Mouse (Mus musculus): ENCODE data around the gene Fstl1. TPM values are rescaled to one million over a fixed set of nuclear protein-coding genes. Genes with fewer than 3 reads are reported as not detected.

Gene Fstl1
- polyA plus RNA-seq, 1 experiment from 2014 or later = 175 TPM

GRCm38 (mm10) chr16:37789394-37789920 lies 12.8 kb downstream of the Fstl1 start:
- Histone ChIP-seq H3K9ac (no peak overlapping the region), H3K4me2 (replicated peaks) (no peak overlapping the region), H3K4me3 (no peak overlapping the region), H3K9me3 (no peaks in the 10 kb centered on the region), H3K36me3 (no peaks in the 10 kb centered on the region), H3K4me1 (peaks cover 27% of the 10 kb centered on the region), H3K27ac (no peak overlapping the region), H3K27me3 (replicated peaks) (no peaks in the 10 kb centered on the region)
- ATAC-seq (ENCODE audit: low FRiP score, low read depth) = no peak
- 91% methylated on average over 6 of the region's 6 CpGs for WGBS

- Histone ChIP-seq H3K9ac (no peak overlapping the region), H3K9me3 (no peaks in the 10 kb centered on the region), H3K4me3 (no peak overlapping the region), H3K4me2 (replicated peaks) (no peak overlapping the region), H3K36me3 (no peaks in the 10 kb centered on the region), H3K27me3 (replicated peaks) (no peaks in the 10 kb centered on the region), H3K27ac (no peak overlapping the region), H3K4me1 (peaks cover 27% of the 10 kb centered on the region)
- WGBS = 86% methylated on average over 12 of the region's 12 CpGs
- no peak for ATAC-seq (ENCODE audit: low FRiP score, low read depth)
Observed at GRCm38 (mm10) chr16:37790008-37790780, 13.5 kb downstream of the Fstl1 start.

- H3K9ac ChIP-seq = no peak overlapping the region
- no peaks in the 10 kb centered on the region for H3K27me3 ChIP-seq (replicated peaks)
- no peak for ATAC-seq (ENCODE audit: low FRiP score, low read depth)
- 86% methylated on average over 8 of the region's 8 CpGs for WGBS
- 0 out of 2 replicates have a peak, but pooled peaks cover 2% of the 10 kb centered on the region for H3K36me3 ChIP-seq
- H3K27ac ChIP-seq = no peak overlapping the region
- H3K4me3 ChIP-seq = no peak overlapping the region
- H3K4me1 ChIP-seq = peaks cover 27% of the 10 kb centered on the region
- no peak overlapping the region for H3K4me2 ChIP-seq (replicated peaks)
- no peaks in the 10 kb centered on the region for H3K9me3 ChIP-seq
Observed at GRCm38 (mm10) chr16:37790781-37791175, 14.1 kb downstream of the Fstl1 start.

GRCm38 (mm10) chr16:37795651-37796150 lies 19.0 kb downstream of the Fstl1 start:
- Histone ChIP-seq H3K27ac (no peak overlapping the region), H3K9ac (no peak overlapping the region), H3K4me1 (no peaks in the 10 kb centered on the region), H3K4me3 (no peak overlapping the region), H3K36me3 (peaks cover 9% of the 10 kb centered on the region; the same call in 1 of the 2 replicates), H3K27me3 (replicated peaks) (no peaks in the 10 kb centered on the region), H3K9me3 (no peaks in the 10 kb centered on the region), H3K4me2 (replicated peaks) (no peak overlapping the region)
- 96% methylated on average over 10 of the region's 10 CpGs for WGBS
- no peak for ATAC-seq (ENCODE audit: low FRiP score, low read depth)

GRCm38 (mm10) chr16:37796270-37796669 lies 19.6 kb downstream of the Fstl1 start:
- Histone ChIP-seq H3K36me3 (peaks cover 9% of the 10 kb centered on the region; the same call in 1 of the 2 replicates), H3K9me3 (no peaks in the 10 kb centered on the region), H3K9ac (no peak overlapping the region), H3K27ac (no peak overlapping the region), H3K4me3 (no peak overlapping the region), H3K4me2 (replicated peaks) (no peak overlapping the region), H3K27me3 (replicated peaks) (no peaks in the 10 kb centered on the region), H3K4me1 (no peaks in the 10 kb centered on the region)
- no peak for ATAC-seq (ENCODE audit: low FRiP score, low read depth)
- WGBS = 97% methylated on average over 11 of the region's 11 CpGs

- no peak for ATAC-seq (ENCODE audit: low FRiP score, low read depth)
- no peak overlapping the region for H3K4me2 ChIP-seq (replicated peaks)
- H3K27me3 ChIP-seq (replicated peaks) = no peaks in the 10 kb centered on the region
- 86% methylated on average over 2 of the region's 2 CpGs for WGBS
- no peak overlapping the region for H3K4me3 ChIP-seq
- no peak overlapping the region for H3K9ac ChIP-seq
- peaks cover 16% of the 10 kb centered on the region for H3K4me1 ChIP-seq
- 0 out of 2 replicates have a peak, but pooled peaks cover 13% of the 10 kb centered on the region for H3K9me3 ChIP-seq
- peaks cover 13% of the 10 kb centered on the region for H3K36me3 ChIP-seq
- no peak overlapping the region for H3K27ac ChIP-seq
Observed at GRCm38 (mm10) chr16:37801097-37801496, 24.4 kb downstream of the Fstl1 start.

GRCm38 (mm10) chr16:37802686-37803295 lies 26.1 kb downstream of the Fstl1 start:
- ATAC-seq (ENCODE audit: low FRiP score, low read depth) = peak; percentile 50; the same call in 1 of the 2 replicates
- H3K9me3 ChIP-seq = 0 out of 2 replicates have a peak, but pooled peaks cover 13% of the 10 kb centered on the region
- H3K9ac ChIP-seq = no peak overlapping the region
- H3K4me3 ChIP-seq = no peak overlapping the region
- no peak overlapping the region for H3K27ac ChIP-seq
- no peaks in the 10 kb centered on the region for H3K27me3 ChIP-seq (replicated peaks)
- WGBS = 49% methylated on average over 4 of the region's 4 CpGs
- H3K4me2 ChIP-seq (replicated peaks) = no peak overlapping the region
- H3K36me3 ChIP-seq = peaks cover 12% of the 10 kb centered on the region
- H3K4me1 ChIP-seq = peaks cover 16% of the 10 kb centered on the region

- H3K4me3 ChIP-seq = no peak overlapping the region
- H3K9ac ChIP-seq = no peak overlapping the region
- H3K27me3 ChIP-seq (replicated peaks) = no peaks in the 10 kb centered on the region
- H3K4me2 ChIP-seq (replicated peaks) = no peak overlapping the region
- H3K9me3 ChIP-seq = 0 out of 2 replicates have a peak, but pooled peaks cover 13% of the 10 kb centered on the region
- H3K4me1 ChIP-seq = peaks cover 16% of the 10 kb centered on the region
- no peak for ATAC-seq (ENCODE audit: low FRiP score, low read depth)
- H3K36me3 ChIP-seq = peaks cover 12% of the 10 kb centered on the region
- 93% methylated on average over 9 of the region's 9 CpGs for WGBS
- no peak overlapping the region for H3K27ac ChIP-seq
Observed at GRCm38 (mm10) chr16:37803387-37803950, 26.8 kb downstream of the Fstl1 start.

- no peak for ATAC-seq (ENCODE audit: low FRiP score, low read depth)
- 82% methylated on average over 3 of the region's 3 CpGs for WGBS
- Histone ChIP-seq H3K9me3 (0 out of 2 replicates have a peak, but pooled peaks cover 13% of the 10 kb centered on the region), H3K36me3 (peaks cover 9% of the 10 kb centered on the region; the same call in 1 of the 2 replicates), H3K4me2 (replicated peaks) (no peak overlapping the region), H3K9ac (no peak overlapping the region), H3K4me3 (no peak overlapping the region), H3K4me1 (peaks cover 20% of the 10 kb centered on the region), H3K27me3 (replicated peaks) (no peaks in the 10 kb centered on the region), H3K27ac (no peak overlapping the region)
Observed at GRCm38 (mm10) chr16:37805746-37806495, 29.2 kb downstream of the Fstl1 start.

GRCm38 (mm10) chr16:37807269-37807668 lies 30.6 kb downstream of the Fstl1 start:
- 0 out of 2 replicates have a peak, but pooled peaks cover 13% of the 10 kb centered on the region for H3K9me3 ChIP-seq
- no peak overlapping the region for H3K4me2 ChIP-seq (replicated peaks)
- peaks cover 16% of the 10 kb centered on the region for H3K4me1 ChIP-seq
- 73% methylated on average over 8 of the region's 8 CpGs for WGBS
- H3K27me3 ChIP-seq (replicated peaks) = no peaks in the 10 kb centered on the region
- H3K36me3 ChIP-seq = peaks cover 9% of the 10 kb centered on the region; the same call in 1 of the 2 replicates
- H3K9ac ChIP-seq = no peak overlapping the region
- H3K4me3 ChIP-seq = no peak overlapping the region
- H3K27ac ChIP-seq = no peak overlapping the region
- ATAC-seq (ENCODE audit: low FRiP score, low read depth) = no peak

GRCm38 (mm10) chr16:37808866-37809622 lies 32.4 kb downstream of the Fstl1 start:
- 28% methylated on average over 10 of the region's 10 CpGs for WGBS

More at GRCm38 (mm10) chr16:37808866-37809622, 32.4 kb downstream of the Fstl1 start:
- Histone ChIP-seq H3K27ac (no peak overlapping the region), H3K9me3 (0 out of 2 replicates have a peak, but pooled peaks cover 8% of the 10 kb centered on the region), H3K9ac (no peak overlapping the region), H3K4me3 (no peak overlapping the region), H3K36me3 (0 out of 2 replicates have a peak, but pooled peaks cover 4% of the 10 kb centered on the region), H3K4me2 (replicated peaks) (no peak overlapping the region), H3K4me1 (peaks cover 21% of the 10 kb centered on the region), H3K27me3 (replicated peaks) (no peaks in the 10 kb centered on the region)
- no peak for ATAC-seq (ENCODE audit: low FRiP score, low read depth)

Measured in neural tube, embryonic 12.5 days (tissue).